Mouse (Mus musculus): ENCODE results near the gene Chp1. TPM values are rescaled to one million over a fixed set of nuclear protein-coding genes. Genes with fewer than 3 reads are reported as not detected.

Chp1 gene
- polyA plus RNA-seq, 1 experiment from 2014 or later, result 61.3 TPM

DNA sequence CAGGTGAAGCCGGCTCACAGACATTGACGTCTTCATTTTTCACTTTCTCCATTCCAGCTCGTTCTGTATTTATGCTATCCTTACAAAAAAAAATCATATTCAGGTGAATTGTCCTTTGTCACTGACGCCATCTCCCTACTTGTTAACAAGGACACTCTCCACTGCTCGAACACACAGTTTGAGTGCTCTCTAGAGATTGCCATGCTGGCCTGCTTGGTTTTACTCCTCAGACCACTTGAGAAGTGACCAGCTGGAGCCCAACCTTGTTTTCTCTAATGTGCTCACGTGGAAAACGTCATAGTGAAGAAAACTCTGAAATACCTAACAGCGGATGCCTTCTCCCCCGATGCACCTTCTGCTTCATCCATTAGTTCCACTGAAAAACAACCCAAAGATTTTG is 8.7 kb upstream of the Chp1 start:
- Histone ChIP-seq H3K4me2 (replicated peaks) (no peak overlapping the region), H3K27ac (no peak overlapping the region), H3K4me1 (no peaks in the 10 kb centered on the region), H3K36me3 (no peaks in the 10 kb centered on the region), H3K4me3 (no peak overlapping the region), H3K27me3 (no peaks in the 10 kb centered on the region), H3K9ac (no peak overlapping the region), H3K9me3 (replicated peaks) (no peaks in the 10 kb centered on the region)
- no peak for ATAC-seq (ENCODE audit: low FRiP score)
- WGBS, result 80% methylated on average over 9 of the region's 9 CpGs

DNA sequence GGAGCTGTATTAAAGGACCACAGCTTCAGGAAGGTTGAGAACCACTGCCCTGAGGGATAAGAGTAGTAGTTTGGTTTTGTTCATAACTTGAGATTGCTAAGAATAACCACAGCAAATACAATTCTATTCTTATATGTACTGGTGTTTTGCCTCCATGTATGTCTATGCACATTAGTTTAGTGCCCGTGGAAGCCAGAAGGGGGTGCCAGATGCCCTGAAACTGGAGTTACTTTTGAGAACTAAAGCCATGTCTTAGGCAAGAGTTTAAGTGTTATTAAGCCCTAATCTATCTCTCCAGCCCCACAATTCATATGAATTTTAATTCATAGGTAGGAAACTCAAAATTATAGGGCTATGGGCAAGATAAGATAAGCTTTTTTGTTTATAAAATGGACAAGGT is 5.4 kb upstream of the Chp1 start:
- no peaks in the 10 kb centered on the region for H3K36me3 ChIP-seq
- H3K27me3 ChIP-seq, result no peaks in the 10 kb centered on the region
- no peak for ATAC-seq (ENCODE audit: low FRiP score)
- no peak overlapping the region for H3K4me2 ChIP-seq (replicated peaks)
- no peak overlapping the region for H3K9ac ChIP-seq
- 26% methylated on average over 1 of the region's 1 CpGs for WGBS
- H3K4me3 ChIP-seq, result no peak overlapping the region
- H3K9me3 ChIP-seq (replicated peaks), result no peaks in the 10 kb centered on the region
- no peaks in the 10 kb centered on the region for H3K4me1 ChIP-seq
- H3K27ac ChIP-seq, result no peak overlapping the region

DNA sequence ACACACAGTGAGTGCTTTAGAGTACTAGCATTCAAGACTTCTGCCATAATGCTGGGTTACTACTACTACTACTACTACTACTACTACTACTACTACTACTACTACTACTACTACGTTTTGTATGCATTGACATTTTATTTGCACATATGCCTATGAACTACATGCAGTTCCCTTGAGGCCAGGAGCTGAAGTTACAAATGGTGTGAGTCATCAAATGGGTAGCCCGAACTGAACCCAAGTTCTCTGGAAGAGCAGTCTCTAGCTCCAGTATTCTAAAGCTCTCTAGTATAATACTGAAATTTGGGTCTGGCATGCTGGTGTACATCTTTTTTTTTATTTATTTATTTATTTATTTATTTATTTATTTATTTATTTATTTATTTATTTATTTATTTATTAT is 3.8 kb upstream of the Chp1 start:
- H3K9ac ChIP-seq, result no peak overlapping the region
- H3K27me3 ChIP-seq, result no peaks in the 10 kb centered on the region
- H3K9me3 ChIP-seq (replicated peaks), result no peaks in the 10 kb centered on the region
- H3K4me1 ChIP-seq, result peaks cover 5% of the 10 kb centered on the region
- ATAC-seq (ENCODE audit: low FRiP score), result no peak
- H3K36me3 ChIP-seq, result no peaks in the 10 kb centered on the region
- H3K4me3 ChIP-seq, result no peak overlapping the region
- 76% methylated on average over 2 of the region's 2 CpGs for WGBS
- no peak overlapping the region for H3K27ac ChIP-seq
- H3K4me2 ChIP-seq (replicated peaks), result no peak overlapping the region

DNA sequence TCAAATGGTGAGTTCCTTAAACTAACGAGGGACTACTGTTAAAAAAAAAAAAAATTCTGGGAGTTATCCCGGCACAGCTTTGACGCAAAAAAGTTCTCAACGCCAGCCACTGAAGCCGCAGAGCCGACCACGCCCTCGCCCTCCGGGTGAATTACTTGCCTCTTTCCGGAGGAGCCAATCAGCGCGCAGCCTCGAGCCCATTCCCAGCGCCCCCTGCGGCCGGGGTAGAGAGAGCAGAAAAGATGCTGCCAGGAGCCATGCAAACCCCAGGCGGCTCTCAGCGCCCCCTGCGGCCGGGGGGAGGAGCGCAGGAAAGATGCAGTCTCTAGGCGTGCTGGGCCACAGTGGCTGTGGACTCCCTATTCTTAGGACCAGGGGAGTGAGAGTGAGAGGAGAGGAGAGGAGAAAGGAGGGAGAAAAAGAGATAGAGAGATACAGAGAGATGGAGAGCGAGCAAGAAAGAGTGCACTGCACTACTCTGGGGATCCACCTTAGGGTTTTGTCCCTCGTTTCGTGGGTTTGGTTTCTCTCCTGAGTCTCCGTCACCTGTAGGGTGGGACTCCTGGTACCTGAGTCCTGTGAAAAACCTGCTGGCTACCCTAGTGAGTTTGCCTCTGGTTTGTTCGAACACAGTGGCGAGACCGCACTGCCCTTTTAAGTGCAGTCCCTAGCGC is 512 bp upstream of the Chp1 start:
- peak overlapping the region; percentile 67 for H3K4me2 ChIP-seq (replicated peaks)
- peak overlapping the region; percentile 79; the same call in 1 of the 2 replicates for H3K9ac ChIP-seq
- WGBS, result under 1% methylated on average over 30 of the region's 30 CpGs
- ATAC-seq (ENCODE audit: low FRiP score), result peak; percentile 69
- peaks cover 12% of the 10 kb centered on the region for H3K4me1 ChIP-seq
- no peaks in the 10 kb centered on the region for H3K36me3 ChIP-seq
- H3K9me3 ChIP-seq (replicated peaks), result no peaks in the 10 kb centered on the region
- peak overlapping the region; percentile 78 for H3K4me3 ChIP-seq
- H3K27ac ChIP-seq, result peak overlapping the region; percentile 76
- no peaks in the 10 kb centered on the region for H3K27me3 ChIP-seq

GRCm38 (mm10) chr2:119548371-119548660 is 819 bp downstream of the Chp1 start:
- Histone ChIP-seq H3K36me3 (no peaks in the 10 kb centered on the region), H3K4me3 (peak overlapping the region; percentile 78), H3K27me3 (no peaks in the 10 kb centered on the region), H3K27ac (no peak overlapping the region), H3K4me1 (peaks cover 12% of the 10 kb centered on the region), H3K9ac (peak overlapping the region; percentile 79), H3K4me2 (replicated peaks) (peak overlapping the region; percentile 67), H3K9me3 (replicated peaks) (no peaks in the 10 kb centered on the region)
- WGBS, result 14% methylated on average over 3 of the region's 3 CpGs
- ATAC-seq (ENCODE audit: low FRiP score), result no peak

- H3K27ac ChIP-seq, result no peak overlapping the region
- no peak for ATAC-seq (ENCODE audit: low FRiP score)
- no peaks in the 10 kb centered on the region for H3K9me3 ChIP-seq (replicated peaks)
These were observed 1.2 kb downstream of the Chp1 start for GRCm38 (mm10) chr2:119548691-119549090.

GRCm38 (mm10) chr2:119549678-119550077 is 2.2 kb downstream of the Chp1 start:
- no peak for ATAC-seq (ENCODE audit: low FRiP score)
- H3K27me3 ChIP-seq, result no peaks in the 10 kb centered on the region
- no peak overlapping the region for H3K4me2 ChIP-seq (replicated peaks)
- H3K27ac ChIP-seq, result no peak overlapping the region
- no peak overlapping the region for H3K9ac ChIP-seq
- WGBS, result 74% methylated on average over 2 of the region's 2 CpGs
- no peaks in the 10 kb centered on the region for H3K9me3 ChIP-seq (replicated peaks)
- peaks cover 12% of the 10 kb centered on the region for H3K4me1 ChIP-seq
- no peaks in the 10 kb centered on the region for H3K36me3 ChIP-seq
- no peak overlapping the region for H3K4me3 ChIP-seq

More at GRCm38 (mm10) chr2:119548691-119549090, 1.2 kb downstream of the Chp1 start:
- Histone ChIP-seq H3K27me3 (no peaks in the 10 kb centered on the region), H3K4me2 (replicated peaks) (peak overlapping the region; percentile 67), H3K9ac (peak overlapping the region; percentile 79; the same call in 1 of the 2 replicates), H3K4me1 (peaks cover 12% of the 10 kb centered on the region), H3K36me3 (no peaks in the 10 kb centered on the region), H3K4me3 (peak overlapping the region; percentile 78)
- 76% methylated on average over 5 of the region's 5 CpGs for WGBS

- ATAC-seq (ENCODE audit: low FRiP score), result no peak
- no peak overlapping the region for H3K27ac ChIP-seq
- no peaks in the 10 kb centered on the region for H3K9me3 ChIP-seq (replicated peaks)
- no peak overlapping the region for H3K9ac ChIP-seq
- no peak overlapping the region for H3K4me3 ChIP-seq
- 92% methylated on average over 3 of the region's 3 CpGs for WGBS
- peaks cover 5% of the 10 kb centered on the region; the same call in 1 of the 2 replicates for H3K36me3 ChIP-seq
- H3K4me2 ChIP-seq (replicated peaks), result no peak overlapping the region
- no peaks in the 10 kb centered on the region for H3K27me3 ChIP-seq
- H3K4me1 ChIP-seq, result no peaks in the 10 kb centered on the region
These were observed 10.5 kb downstream of the Chp1 start for GRCm38 (mm10) chr2:119558039-119558438.

- Histone ChIP-seq H3K4me1 (no peaks in the 10 kb centered on the region), H3K9me3 (replicated peaks) (no peaks in the 10 kb centered on the region), H3K9ac (no peak overlapping the region), H3K4me3 (no peak overlapping the region), H3K36me3 (peaks cover 7% of the 10 kb centered on the region; the same call in 1 of the 2 replicates), H3K27ac (no peak overlapping the region), H3K27me3 (no peaks in the 10 kb centered on the region), H3K4me2 (replicated peaks) (no peak overlapping the region)
- WGBS, result 85% methylated on average over 7 of the region's 7 CpGs
- no peak for ATAC-seq (ENCODE audit: low FRiP score)
These were observed 11.3 kb downstream of the Chp1 start for GRCm38 (mm10) chr2:119558737-119559340.

DNA sequence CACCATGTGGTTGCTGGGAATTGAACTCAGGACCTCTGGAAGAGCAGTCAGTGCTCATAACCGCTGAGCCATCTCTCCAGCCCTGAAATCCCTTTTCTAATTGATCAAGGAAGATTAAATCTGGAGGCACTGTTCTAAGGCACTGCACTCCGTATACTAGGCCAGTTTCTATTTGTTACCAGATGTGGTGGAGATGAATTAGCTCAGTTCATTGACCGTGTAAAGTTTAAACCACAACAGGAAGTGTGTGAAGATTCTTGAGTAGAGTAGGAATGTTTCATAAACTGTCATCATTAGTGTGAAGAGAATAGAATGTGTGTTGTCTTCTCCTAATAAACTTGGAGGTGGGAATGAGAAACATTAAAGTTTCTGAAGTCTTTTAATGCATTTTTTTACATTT is 14.3 kb downstream of the Chp1 start:
- no peak overlapping the region for H3K4me2 ChIP-seq (replicated peaks)
- ATAC-seq (ENCODE audit: low FRiP score), result no peak
- H3K36me3 ChIP-seq, result peaks cover 16% of the 10 kb centered on the region; the same call in 1 of the 2 replicates
- no peak overlapping the region for H3K27ac ChIP-seq
- no peak overlapping the region for H3K9ac ChIP-seq
- H3K9me3 ChIP-seq (replicated peaks), result no peaks in the 10 kb centered on the region
- no peaks in the 10 kb centered on the region for H3K4me1 ChIP-seq
- H3K4me3 ChIP-seq, result no peak overlapping the region
- no peaks in the 10 kb centered on the region for H3K27me3 ChIP-seq
- WGBS, result 89% methylated on average over 3 of the region's 3 CpGs

DNA sequence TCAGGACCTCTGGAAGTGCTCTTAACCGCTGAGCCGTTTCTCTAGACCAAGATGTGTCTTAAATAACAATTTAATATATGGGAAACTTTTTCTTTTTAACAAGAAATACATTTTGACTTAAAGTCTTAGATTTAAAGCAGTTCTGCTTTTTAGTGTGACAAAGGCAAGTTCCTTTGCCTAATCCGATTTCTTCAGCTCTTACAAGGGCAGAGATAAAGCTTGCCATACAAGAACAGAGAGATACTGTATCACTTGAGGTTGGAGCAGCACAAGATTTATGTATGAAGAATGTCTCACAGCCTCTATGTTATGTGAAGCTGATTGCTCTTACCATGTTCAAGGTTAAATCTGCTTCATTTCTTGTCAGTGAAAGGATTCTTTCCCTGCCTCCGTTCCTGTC is 17.8 kb downstream of the Chp1 start:
- ATAC-seq (ENCODE audit: low FRiP score), result no peak
- WGBS, result 92% methylated on average over 4 of the region's 4 CpGs
- H3K4me3 ChIP-seq, result no peak overlapping the region

GRCm38 (mm10) chr2:119566182-119566855 is 18.8 kb downstream of the Chp1 start:
- 88% methylated on average over 7 of the region's 7 CpGs for WGBS

More for the DNA sequence above, 17.8 kb downstream of the Chp1 start:
- Histone ChIP-seq H3K27me3 (no peaks in the 10 kb centered on the region), H3K9ac (no peak overlapping the region), H3K4me2 (replicated peaks) (no peak overlapping the region), H3K9me3 (replicated peaks) (no peaks in the 10 kb centered on the region), H3K27ac (no peak overlapping the region), H3K36me3 (peaks cover 23% of the 10 kb centered on the region; the same call in 1 of the 2 replicates), H3K4me1 (no peaks in the 10 kb centered on the region)

More at GRCm38 (mm10) chr2:119566182-119566855, 18.8 kb downstream of the Chp1 start:
- Histone ChIP-seq H3K4me2 (replicated peaks) (no peak overlapping the region), H3K27ac (no peak overlapping the region), H3K4me3 (no peak overlapping the region), H3K36me3 (peaks cover 23% of the 10 kb centered on the region; the same call in 1 of the 2 replicates), H3K9me3 (replicated peaks) (no peaks in the 10 kb centered on the region), H3K4me1 (no peaks in the 10 kb centered on the region), H3K27me3 (no peaks in the 10 kb centered on the region), H3K9ac (no peak overlapping the region)
- no peak for ATAC-seq (ENCODE audit: low FRiP score)

Measured in hindbrain, embryonic 12.5 days (tissue).